Mouse (Mus musculus): ENCODE results near the gene Nup93. TPM values are rescaled to one million over a fixed set of nuclear protein-coding genes. Genes with fewer than 3 reads are reported as not detected.

Nup93 gene
- polyA plus RNA-seq, 1 experiment, result 28.1 TPM

GRCm38 (mm10) chr8:94179713-94180560 lies 34.4 kb upstream of the Nup93 start:
- TF ChIP-seq POLR2A (IDR thresholded peaks at IDR 0.05; ENCODE audit: control insufficient read depth, extremely low read depth, insufficient read depth, low read length, poor library complexity) (no peak), CTCF (IDR thresholded peaks at IDR 0.05; ENCODE audit: borderline replicate concordance, control insufficient read depth, extremely low read depth, insufficient read depth, low read length, poor library complexity) (no peak)
- Histone ChIP-seq H3K4me1 (replicated peaks; ENCODE audit: control insufficient read depth, insufficient read depth, low read length) (peaks cover 10% of the 10 kb centered on the region; the same call in 1 of the 2 replicates), H3K27ac (ENCODE audit: control insufficient read depth, insufficient read depth, low read length) (no peak overlapping the region), H3K4me3 (ENCODE audit: control insufficient read depth, insufficient read depth, low read length) (peak overlapping the region; percentile 34), H3K27me3 (ENCODE audit: control insufficient read depth, insufficient read depth, low read length) (peaks cover 10% of the 10 kb centered on the region; the same call in 1 of the 2 replicates), H3K36me3 (ENCODE audit: control insufficient read depth, insufficient read depth, low read length) (no peaks in the 10 kb centered on the region)
- DNase-seq, result no peak
- WGBS, result 6% methylated on average over 25 of the region's 25 CpGs

- TF ChIP-seq POLR2A (IDR thresholded peaks at IDR 0.05; ENCODE audit: control insufficient read depth, extremely low read depth, insufficient read depth, low read length, poor library complexity) (no peak), CTCF (IDR thresholded peaks at IDR 0.05; ENCODE audit: borderline replicate concordance, control insufficient read depth, extremely low read depth, insufficient read depth, low read length, poor library complexity) (no peak)
- Histone ChIP-seq H3K4me1 (replicated peaks; ENCODE audit: control insufficient read depth, insufficient read depth, low read length) (peaks cover 10% of the 10 kb centered on the region; the same call in 1 of the 2 replicates), H3K27ac (ENCODE audit: control insufficient read depth, insufficient read depth, low read length) (no peak overlapping the region), H3K27me3 (ENCODE audit: control insufficient read depth, insufficient read depth, low read length) (peaks cover 10% of the 10 kb centered on the region; the same call in 1 of the 2 replicates), H3K36me3 (ENCODE audit: control insufficient read depth, insufficient read depth, low read length) (no peaks in the 10 kb centered on the region), H3K4me3 (ENCODE audit: control insufficient read depth, insufficient read depth, low read length) (no peak overlapping the region)
- no peak for DNase-seq
- 93% methylated on average over 1 of the region's 1 CpGs for WGBS
Observed at GRCm38 (mm10) chr8:94180561-94180908, 33.8 kb upstream of the Nup93 start.

DNA sequence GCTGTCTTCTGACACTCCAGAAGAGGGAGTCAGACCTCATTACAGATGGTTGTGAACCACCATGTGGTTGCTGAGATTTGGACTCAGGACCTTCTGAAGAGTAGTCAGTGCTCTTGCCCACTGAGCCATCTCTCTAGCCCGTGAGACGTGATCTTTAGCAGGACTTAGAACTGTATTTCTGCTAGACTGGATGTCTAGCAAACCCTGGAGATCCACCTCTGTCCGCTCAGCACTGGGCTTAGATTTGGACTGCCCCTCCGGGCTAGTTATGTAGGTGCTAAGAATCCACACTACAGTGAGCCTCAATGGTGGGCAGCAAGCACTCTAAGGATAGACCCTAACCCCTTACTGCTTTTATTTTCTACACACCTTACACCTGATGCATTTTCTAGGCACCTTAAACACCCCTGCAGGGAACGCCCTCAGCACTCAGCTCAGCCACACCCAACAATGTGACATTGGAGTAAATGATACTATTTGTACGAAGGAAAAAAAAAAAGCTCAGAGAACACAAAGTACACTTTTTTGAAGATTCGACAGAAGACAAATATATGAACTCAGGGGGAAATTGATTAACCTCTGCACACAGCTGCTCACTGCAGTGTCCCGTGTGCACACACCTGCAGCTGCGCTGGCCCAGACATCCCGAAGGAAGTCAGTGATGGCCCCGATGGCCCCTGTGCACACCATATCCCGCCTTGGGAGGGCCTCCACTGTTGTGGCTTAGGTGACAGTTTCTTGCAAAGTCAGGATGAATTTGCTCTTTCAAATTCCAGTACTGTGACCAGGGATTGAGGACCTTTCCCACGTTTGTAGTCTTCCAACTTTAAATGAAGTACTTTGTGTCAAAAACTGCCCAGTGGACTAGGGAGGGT lies 32.1 kb upstream of the Nup93 start:
- H3K27ac ChIP-seq (ENCODE audit: control insufficient read depth, insufficient read depth, low read length), result no peak overlapping the region
- 74% methylated on average over 13 of the region's 13 CpGs for WGBS
- no peak overlapping the region for H3K4me3 ChIP-seq (ENCODE audit: control insufficient read depth, insufficient read depth, low read length)
- peaks cover 10% of the 10 kb centered on the region; the same call in 1 of the 2 replicates for H3K27me3 ChIP-seq (ENCODE audit: control insufficient read depth, insufficient read depth, low read length)
- peaks cover 14% of the 10 kb centered on the region; the same call in 1 of the 2 replicates for H3K4me1 ChIP-seq (replicated peaks; ENCODE audit: control insufficient read depth, insufficient read depth, low read length)
- DNase-seq, result no peak
- no peaks in the 10 kb centered on the region for H3K36me3 ChIP-seq (ENCODE audit: control insufficient read depth, insufficient read depth, low read length)
- TF ChIP-seq CTCF (IDR thresholded peaks at IDR 0.05; ENCODE audit: borderline replicate concordance, control insufficient read depth, extremely low read depth, insufficient read depth, low read length, poor library complexity) (no peak), POLR2A (IDR thresholded peaks at IDR 0.05; ENCODE audit: control insufficient read depth, extremely low read depth, insufficient read depth, low read length, poor library complexity) (no peak)

GRCm38 (mm10) chr8:94183117-94183516 lies 31.2 kb upstream of the Nup93 start:
- peak; percentile 76 for TF ChIP-seq CTCF (IDR thresholded peaks at IDR 0.05; ENCODE audit: borderline replicate concordance, control insufficient read depth, extremely low read depth, insufficient read depth, low read length, poor library complexity)
- no peak for TF ChIP-seq POLR2A (IDR thresholded peaks at IDR 0.05; ENCODE audit: control insufficient read depth, extremely low read depth, insufficient read depth, low read length, poor library complexity)
- no peak overlapping the region for H3K27ac ChIP-seq (ENCODE audit: control insufficient read depth, insufficient read depth, low read length)
- H3K27me3 ChIP-seq (ENCODE audit: control insufficient read depth, insufficient read depth, low read length), result peaks cover 13% of the 10 kb centered on the region; the same call in 1 of the 2 replicates
- H3K4me1 ChIP-seq (replicated peaks; ENCODE audit: control insufficient read depth, insufficient read depth, low read length), result peaks cover 15% of the 10 kb centered on the region; the same call in 1 of the 2 replicates
- H3K4me3 ChIP-seq (ENCODE audit: control insufficient read depth, insufficient read depth, low read length), result peak overlapping the region; percentile 15; the same call in 1 of the 2 replicates
- DNase-seq, result peak; percentile 61
- H3K36me3 ChIP-seq (ENCODE audit: control insufficient read depth, insufficient read depth, low read length), result no peaks in the 10 kb centered on the region
- 1% methylated on average over 16 of the region's 16 CpGs for WGBS

GRCm38 (mm10) chr8:94184357-94184843 lies 30.0 kb upstream of the Nup93 start:
- Histone ChIP-seq H3K27me3 (ENCODE audit: control insufficient read depth, insufficient read depth, low read length) (peaks cover 10% of the 10 kb centered on the region; the same call in 1 of the 2 replicates), H3K4me3 (ENCODE audit: control insufficient read depth, insufficient read depth, low read length) (no peak overlapping the region), H3K4me1 (replicated peaks; ENCODE audit: control insufficient read depth, insufficient read depth, low read length) (peaks cover 10% of the 10 kb centered on the region; the same call in 1 of the 2 replicates), H3K27ac (ENCODE audit: control insufficient read depth, insufficient read depth, low read length) (no peak overlapping the region), H3K36me3 (ENCODE audit: control insufficient read depth, insufficient read depth, low read length) (no peaks in the 10 kb centered on the region)
- 59% methylated on average over 12 of the region's 12 CpGs for WGBS
- no peak for DNase-seq
- TF ChIP-seq POLR2A (IDR thresholded peaks at IDR 0.05; ENCODE audit: control insufficient read depth, extremely low read depth, insufficient read depth, low read length, poor library complexity) (no peak), CTCF (IDR thresholded peaks at IDR 0.05; ENCODE audit: borderline replicate concordance, control insufficient read depth, extremely low read depth, insufficient read depth, low read length, poor library complexity) (no peak)

- TF ChIP-seq POLR2A (IDR thresholded peaks at IDR 0.05; ENCODE audit: control insufficient read depth, extremely low read depth, insufficient read depth, low read length, poor library complexity) (no peak), CTCF (IDR thresholded peaks at IDR 0.05; ENCODE audit: borderline replicate concordance, control insufficient read depth, extremely low read depth, insufficient read depth, low read length, poor library complexity) (no peak)
- WGBS, result 58% methylated on average over 6 of the region's 6 CpGs
- H3K4me3 ChIP-seq (ENCODE audit: control insufficient read depth, insufficient read depth, low read length), result no peak overlapping the region
- no peaks in the 10 kb centered on the region for H3K36me3 ChIP-seq (ENCODE audit: control insufficient read depth, insufficient read depth, low read length)
- peaks cover 10% of the 10 kb centered on the region; the same call in 1 of the 2 replicates for H3K4me1 ChIP-seq (replicated peaks; ENCODE audit: control insufficient read depth, insufficient read depth, low read length)
- DNase-seq, result no peak
- no peak overlapping the region for H3K27ac ChIP-seq (ENCODE audit: control insufficient read depth, insufficient read depth, low read length)
- H3K27me3 ChIP-seq (ENCODE audit: control insufficient read depth, insufficient read depth, low read length), result peaks cover 3% of the 10 kb centered on the region; the same call in 1 of the 2 replicates
Observed at GRCm38 (mm10) chr8:94185791-94186190, 28.6 kb upstream of the Nup93 start.

Data from thymus, adult 2 months (tissue).